Mouse (Mus musculus) stomach, embryonic 14.5 days (tissue): ENCODE data around the gene Ehd3. TPM values are rescaled to one million over a fixed set of nuclear protein-coding genes. Genes with fewer than 3 reads are reported as not detected.

ENCODE experiments used
- ATAC-seq: fragments of 200-750 bp; cut with Nextera tagmentation; 2 replicates; pipeline ENCODE4 v1.8.0; 2017; ENCODE audit warnings: low read depth, moderate TSS enrichment; ENCODE audit not compliant: insufficient number of reproducible peaks, insufficient read depth, low FRiP score
- H3K27ac ChIP-seq: fragments of 300-500 bp; sonication (generic); 2 replicates; pipeline ENCODE4 v1.5.1; 2014; ENCODE audit warnings: mild to moderate bottlenecking, low read length, moderate library complexity, mixed read lengths
- H3K27me3 ChIP-seq: fragments of 300-500 bp; sonication (generic); 2 replicates; pipeline ENCODE4 v1.6.1; 2014; ENCODE audit warnings: low read length, control low read depth, mixed read lengths; ENCODE audit not compliant: control insufficient read depth, insufficient read depth
- H3K36me3 ChIP-seq: fragments of 300-500 bp; sonication (generic); 2 replicates; pipeline ENCODE4 v1.6.1; 2014; ENCODE audit warnings: mild to moderate bottlenecking, control low read depth, low read length, moderate library complexity, mixed read lengths; ENCODE audit not compliant: control insufficient read depth, insufficient read depth
- H3K4me1 ChIP-seq: fragments of 300-500 bp; sonication (generic); 2 replicates; pipeline ENCODE4 v1.6.1; 2014; ENCODE audit warnings: low read length, control low read depth, mixed read lengths; ENCODE audit not compliant: control insufficient read depth, insufficient read depth
- H3K4me2 ChIP-seq: fragments of 300-500 bp; sonication (generic); replicated peaks from 2 replicates; pipeline ENCODE4 v1.6.1; 2014; ENCODE audit warnings: low read depth, low read length, control low read depth
- H3K4me3 ChIP-seq: fragments of 300-500 bp; sonication (generic); 2 replicates; pipeline ENCODE4 v1.5.1; 2014; ENCODE audit warnings: low read depth, low read length, control low read depth
- H3K9ac ChIP-seq: fragments of 300-500 bp; sonication (generic); replicated peaks from 2 replicates; pipeline ENCODE4 v1.6.1; 2014; ENCODE audit warnings: low read depth, mild to moderate bottlenecking, control low read depth, low read length, moderate library complexity, mixed read lengths
- H3K9me3 ChIP-seq: fragments of 300-500 bp; sonication (generic); 2 replicates; pipeline ENCODE4 v1.6.1; 2016; ENCODE audit warnings: low read depth, low read length, control low read depth; ENCODE audit not compliant: control insufficient read depth
- WGBS: fragments of 180-500 bp; shearing (Covaris S2); extraction: QIAGEN DNeasy Blood & Tissue Kit; methylation state at CpG from one replicate; pipeline ENCODE4 v1.1.7; 2014; 5-methylcytosine and 5-hydroxymethylcytosine counted together
- polyA plus RNA-seq: library from polyadenylated mRNA; unstranded; fragments of >200 nt; fragmentation: Nextera tagmentation; extraction: Ambion mirVana; gene quantifications from 2 replicates; pipeline ENCODE4 v1.2.1, GENCODE M21; 2014

The Ehd3 gene
- polyA plus RNA-seq, 1 experiment from 2014 or later = 5.0 TPM

- Histone ChIP-seq H3K27me3 (no peaks in the 10 kb centered on the region), H3K9me3 (no peaks in the 10 kb centered on the region), H3K4me1 (no peaks in the 10 kb centered on the region), H3K36me3 (no peaks in the 10 kb centered on the region), H3K9ac (no peak overlapping the region), H3K27ac (no peak overlapping the region), H3K4me2 (no peak overlapping the region), H3K4me3 (no peak overlapping the region)
- ATAC-seq = no peak
- WGBS = 72% methylated on average over 4 of the region's 4 CpGs
Measured at GRCm38 (mm10) chr17:73853717-73854116, 49.8 kb downstream of the Ehd3 start.

GRCm38 (mm10) chr17:73869008-73869685, 65.2 kb downstream of the Ehd3 start:
- 89% methylated on average over 9 of the region's 9 CpGs for WGBS
- Histone ChIP-seq H3K9me3 (no peaks in the 10 kb centered on the region), H3K27ac (no peak overlapping the region), H3K36me3 (no peaks in the 10 kb centered on the region), H3K9ac (no peak overlapping the region), H3K4me3 (no peak overlapping the region), H3K4me1 (no peaks in the 10 kb centered on the region), H3K4me2 (no peak overlapping the region), H3K27me3 (no peaks in the 10 kb centered on the region)
- no peak for ATAC-seq

DNA sequence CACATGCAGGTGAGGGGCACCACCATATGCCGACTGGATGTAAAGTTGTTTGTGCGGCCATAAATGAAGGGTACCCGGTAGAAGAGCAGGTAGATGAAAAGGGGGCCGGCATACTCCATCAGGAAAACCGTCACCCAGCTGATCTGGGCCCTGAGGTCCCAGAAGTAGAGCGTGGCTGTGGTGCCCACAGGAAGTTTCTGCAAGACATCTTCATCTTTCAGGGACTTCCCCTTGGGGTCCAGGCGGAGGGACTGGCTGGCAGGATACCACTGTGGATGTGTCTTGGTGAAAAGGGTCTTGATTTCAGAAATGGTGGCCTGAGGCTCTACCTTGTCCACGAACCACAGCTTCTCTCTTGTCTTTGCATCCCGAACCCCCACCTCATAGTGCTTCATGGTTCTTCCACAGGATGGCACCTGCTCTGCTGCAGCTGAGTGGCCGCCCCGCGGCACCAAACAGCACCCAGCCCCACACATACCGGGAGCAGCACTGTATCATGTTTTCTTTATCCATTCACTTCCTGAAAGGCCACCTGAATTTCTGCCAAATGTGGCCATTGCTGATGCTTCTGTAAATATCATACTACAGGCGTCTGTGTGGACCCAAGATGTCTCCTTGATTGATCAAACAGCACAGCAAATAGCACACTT, 67.1 kb downstream of the Ehd3 start:
- H3K27ac ChIP-seq = no peak overlapping the region
- ATAC-seq = no peak
- 92% methylated on average over 14 of the region's 14 CpGs for WGBS

GRCm38 (mm10) chr17:73875268-73875667, 71.3 kb downstream of the Ehd3 start:
- H3K4me1 ChIP-seq = no peaks in the 10 kb centered on the region
- no peak for ATAC-seq
- no peaks in the 10 kb centered on the region for H3K27me3 ChIP-seq
- no peaks in the 10 kb centered on the region for H3K36me3 ChIP-seq
- no peak overlapping the region for H3K4me2 ChIP-seq
- no peak overlapping the region for H3K27ac ChIP-seq
- no peak overlapping the region for H3K9ac ChIP-seq
- H3K4me3 ChIP-seq = no peak overlapping the region
- no peaks in the 10 kb centered on the region for H3K9me3 ChIP-seq
- WGBS = 82% methylated on average over 4 of the region's 4 CpGs

More for the DNA sequence above, 67.1 kb downstream of the Ehd3 start:
- H3K9ac ChIP-seq = no peak overlapping the region
- H3K4me1 ChIP-seq = no peaks in the 10 kb centered on the region
- H3K4me2 ChIP-seq = no peak overlapping the region
- no peaks in the 10 kb centered on the region for H3K9me3 ChIP-seq
- no peaks in the 10 kb centered on the region for H3K36me3 ChIP-seq
- H3K27me3 ChIP-seq = no peaks in the 10 kb centered on the region
- H3K4me3 ChIP-seq = no peak overlapping the region

DNA sequence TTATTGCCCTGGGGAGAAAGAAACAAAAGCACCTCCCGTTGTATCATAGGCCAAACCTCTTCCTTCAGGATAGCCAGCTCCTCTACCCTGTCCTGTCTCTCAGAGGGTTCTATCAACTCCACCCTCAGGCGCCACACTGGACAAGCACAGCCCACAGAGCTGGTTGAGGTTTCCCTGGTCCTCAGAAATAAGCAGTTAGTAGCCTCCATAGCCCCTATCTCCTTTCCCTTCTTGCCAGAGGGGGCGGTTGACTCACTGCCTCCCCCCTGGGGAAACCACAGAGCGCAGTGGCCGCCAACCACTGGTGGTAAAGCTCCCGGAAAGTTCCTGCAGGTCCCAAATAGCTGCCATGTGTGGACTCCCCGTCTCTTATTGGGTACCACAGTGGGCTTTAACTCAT, 71.7 kb downstream of the Ehd3 start:
- Histone ChIP-seq H3K27ac (no peak overlapping the region), H3K9ac (no peak overlapping the region), H3K4me3 (no peak overlapping the region), H3K4me1 (no peaks in the 10 kb centered on the region), H3K36me3 (no peaks in the 10 kb centered on the region), H3K4me2 (no peak overlapping the region), H3K9me3 (no peaks in the 10 kb centered on the region), H3K27me3 (no peaks in the 10 kb centered on the region)
- no peak for ATAC-seq
- WGBS = 80% methylated on average over 7 of the region's 7 CpGs

DNA sequence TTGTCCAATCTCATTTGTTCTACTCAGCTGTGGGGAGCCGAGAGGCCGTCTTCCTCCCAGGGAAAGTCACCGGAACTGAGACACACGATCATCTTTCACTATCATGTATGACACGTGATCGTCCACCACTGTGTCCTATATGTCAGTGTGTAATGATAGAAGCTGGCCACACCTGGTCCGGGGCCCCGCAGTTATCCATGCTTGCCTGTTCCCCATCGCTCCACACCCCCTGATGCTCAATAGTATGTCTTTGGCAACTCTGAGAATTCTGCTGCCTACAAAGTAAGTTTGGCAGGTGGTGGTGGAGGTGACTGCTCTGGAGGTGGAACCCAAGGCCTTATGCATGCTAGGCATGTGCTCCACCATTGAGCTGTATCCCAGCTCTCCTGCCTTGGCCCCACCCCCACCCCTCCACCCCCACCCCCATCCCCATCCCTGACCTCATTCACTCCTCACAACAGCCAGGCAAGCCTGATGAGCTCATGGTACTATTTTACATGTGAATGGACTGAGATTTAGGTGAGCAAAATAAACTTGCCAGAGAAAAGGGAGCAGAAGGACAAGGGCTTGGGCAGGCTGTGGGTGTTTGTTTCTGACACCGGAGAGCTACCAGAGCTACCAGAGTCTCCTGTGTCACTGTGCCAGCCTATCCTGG, 75.5 kb downstream of the Ehd3 start:
- H3K36me3 ChIP-seq = no peaks in the 10 kb centered on the region
- WGBS = 88% methylated on average over 10 of the region's 10 CpGs
- H3K9ac ChIP-seq = no peak overlapping the region
- no peak for ATAC-seq
- no peaks in the 10 kb centered on the region for H3K4me1 ChIP-seq
- no peaks in the 10 kb centered on the region for H3K27me3 ChIP-seq
- no peak overlapping the region for H3K4me2 ChIP-seq
- H3K9me3 ChIP-seq = no peaks in the 10 kb centered on the region
- H3K4me3 ChIP-seq = no peak overlapping the region
- no peak overlapping the region for H3K27ac ChIP-seq

DNA sequence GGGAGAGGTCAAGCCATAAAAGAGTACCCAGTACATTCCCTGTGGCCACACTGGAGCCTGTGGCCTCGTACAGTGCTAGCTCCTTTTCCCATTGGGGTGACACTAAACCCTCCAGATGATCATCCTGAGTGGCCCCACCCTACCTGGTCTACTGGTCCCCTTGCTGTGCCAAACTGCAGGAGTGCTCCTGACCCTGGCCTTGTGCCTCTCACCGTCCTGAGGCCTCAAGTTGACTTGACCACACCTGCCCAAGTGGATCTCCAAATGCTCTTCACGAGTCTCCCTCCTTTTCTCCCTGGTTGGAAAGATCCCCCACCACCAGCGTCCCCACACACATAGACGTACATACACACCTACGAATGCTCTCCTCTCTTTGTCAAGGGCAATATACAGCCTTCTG, 76.4 kb downstream of the Ehd3 start:
- Histone ChIP-seq H3K27me3 (no peaks in the 10 kb centered on the region), H3K9ac (no peak overlapping the region), H3K27ac (no peak overlapping the region), H3K36me3 (no peaks in the 10 kb centered on the region), H3K9me3 (no peaks in the 10 kb centered on the region), H3K4me1 (no peaks in the 10 kb centered on the region), H3K4me2 (no peak overlapping the region), H3K4me3 (no peak overlapping the region)
- WGBS = 81% methylated on average over 6 of the region's 6 CpGs
- ATAC-seq = no peak

DNA sequence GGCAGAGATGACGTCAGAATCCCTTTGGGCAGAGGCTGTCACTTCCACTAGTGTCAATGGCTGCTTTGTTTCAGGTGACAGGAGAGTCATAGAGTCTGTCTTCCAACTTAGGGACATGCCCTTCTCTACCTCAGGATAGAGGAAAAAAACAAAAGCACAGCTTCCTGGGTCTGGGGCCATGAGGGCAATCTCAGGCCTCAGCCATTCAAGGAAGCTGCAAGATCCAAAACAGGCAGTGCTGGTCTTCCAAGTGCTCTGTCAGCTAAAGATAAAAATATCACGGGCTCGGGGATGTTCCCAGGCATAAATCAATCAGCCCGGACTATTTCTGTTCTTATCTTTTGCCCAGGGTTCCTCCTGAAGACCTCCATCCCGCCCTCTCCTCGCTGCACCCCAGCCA, 77.4 kb downstream of the Ehd3 start:
- 48% methylated on average over 6 of the region's 6 CpGs for WGBS
- H3K4me1 ChIP-seq = no peaks in the 10 kb centered on the region
- no peak for ATAC-seq

More for the DNA sequence above, 77.4 kb downstream of the Ehd3 start:
- Histone ChIP-seq H3K36me3 (no peaks in the 10 kb centered on the region), H3K9ac (no peak overlapping the region), H3K27me3 (no peaks in the 10 kb centered on the region), H3K9me3 (no peaks in the 10 kb centered on the region), H3K27ac (no peak overlapping the region), H3K4me2 (no peak overlapping the region), H3K4me3 (no peak overlapping the region)
